In the genomic region with DNA sequence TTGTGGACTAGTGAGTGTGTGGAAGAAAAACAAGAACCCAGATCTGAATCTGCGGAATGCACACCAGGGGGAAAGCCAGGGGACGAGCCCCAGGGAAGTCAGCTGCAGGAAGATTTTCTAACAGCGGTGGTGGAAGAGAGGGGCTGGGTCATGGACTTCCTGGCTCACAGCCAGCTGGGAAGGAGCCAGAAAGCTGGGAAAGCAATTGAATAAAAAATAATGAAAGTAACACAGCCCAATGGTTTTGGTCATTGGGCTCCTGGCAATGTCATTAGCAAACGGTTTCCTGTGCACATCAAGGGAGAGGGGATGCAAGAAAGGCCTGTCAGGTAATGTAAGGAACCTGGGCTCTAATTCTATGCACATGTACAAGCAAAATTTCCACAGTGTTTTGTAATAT, we compare ENCODE assay signal across 9 mouse cellular contexts.
DNase-seq lines count a peak whose midpoint lies in the region; ATAC-seq lines count a peak whose summit lies in the region.
"Had no signal": no experiment of that assay in that cellular context is flagged by ENCODE, and none has a peak within 500 bp of the region (broad histone marks: within the 10 kb centered on the region; RNA-seq: fewer than 3 reads in every experiment).

No protein-coding gene starts in this region.

- H3K4me1 ChIP-seq in hindbrain, embryonic 11.5 days (replicated peaks; ENCODE audit: control insufficient read depth, insufficient read depth, low read length): no peaks in the 10 kb centered on the region
- H3K4me1 ChIP-seq: liver, embryonic 13.5 days had no signal

- ATAC-seq in hindbrain, embryonic 11.5 days (ENCODE audit: low FRiP score): peak; percentile 56
- no peak for ATAC-seq in monocyte, adult 5-6 weeks (replicated peaks; ENCODE audit: insufficient number of reproducible peaks, low FRiP score, low TSS enrichment, poor library complexity, severe bottlenecking)

- DNase-seq in cerebellum, postnatal 4 days (ENCODE audit: low spot score in 2 of 2): peak; percentile 53 to 74
- no peak for DNase-seq in cerebellum, adult 11-12 months
- peak; percentile 8 for DNase-seq in NIH3T3 (ENCODE audit: low read depth)
- peak; percentile 80 for DNase-seq in forelimb bud, embryonic 11.5 days (ENCODE audit: low read depth, low spot score)
- DNase-seq in hindbrain, embryonic 11.5 days (ENCODE audit: low spot score): peak; percentile 46
- peak; percentile 70 for DNase-seq in mesoderm, embryonic 11.5 days (ENCODE audit: low read depth, low spot score)
- DNase-seq in layer of hippocampus, postnatal 36 days: no peak
- DNase-seq: liver, embryonic 13.5 days had no signal

- no peaks in the 10 kb centered on the region for H3K27me3 ChIP-seq in hindbrain, embryonic 11.5 days (ENCODE audit: control insufficient read depth, insufficient read depth, low read length)
- H3K27me3 ChIP-seq: liver, embryonic 13.5 days had no signal

- H3K36me3 ChIP-seq in hindbrain, embryonic 11.5 days (ENCODE audit: control insufficient read depth, insufficient read depth, low read length): no peaks in the 10 kb centered on the region
- H3K36me3 ChIP-seq: liver, embryonic 13.5 days had no signal

- no peak overlapping the region for H3K4me3 ChIP-seq in hindbrain, embryonic 11.5 days (ENCODE audit: low read depth, low read length)
- H3K4me3 ChIP-seq: liver, embryonic 13.5 days had no signal

- WGBS in hindbrain, embryonic 11.5 days: 28% methylated on average over 4 of the region's 4 CpGs

- H3K4me2 ChIP-seq in hindbrain, embryonic 11.5 days (replicated peaks; ENCODE audit: low read depth, low read length): no peak overlapping the region
- H3K4me2 ChIP-seq: liver, embryonic 13.5 days had no signal

- H3K9ac ChIP-seq in hindbrain, embryonic 11.5 days (ENCODE audit: low read depth, low read length): no peak overlapping the region
- H3K9ac ChIP-seq: liver, embryonic 13.5 days had no signal

- H3K27ac ChIP-seq in hindbrain, embryonic 11.5 days (ENCODE audit: low read depth, low read length): no peak overlapping the region
- H3K27ac ChIP-seq: liver, embryonic 13.5 days had no signal

- no peaks in the 10 kb centered on the region for H3K9me3 ChIP-seq in hindbrain, embryonic 11.5 days (ENCODE audit: control insufficient read depth, low read length)
- H3K9me3 ChIP-seq: liver, embryonic 13.5 days had no signal

Comparison
In these comparisons a context has a peak if more than half of its experiments do, and no peak if none do; other contexts are left out.
1. DNase-seq: peak in cerebellum, postnatal 4 days (2 of 2), NIH3T3 (single experiment), forelimb bud, embryonic 11.5 days (single experiment), hindbrain, embryonic 11.5 days (single experiment) and mesoderm, embryonic 11.5 days (single experiment); none in cerebellum, adult 11-12 months (single experiment) and layer of hippocampus, postnatal 36 days (0 of 2).